27 mouse cellular contexts compared by ENCODE assay signal in genomic region chr9:72795243-72795642, GRCm38 (mm10). TPM values are rescaled to one million over a fixed set of nuclear protein-coding genes. Genes with fewer than 3 reads are reported as not detected.
"Had no signal": no experiment of that assay in that cellular context is flagged by ENCODE, and none has a peak within 500 bp of the region (broad histone marks: within the 10 kb centered on the region; RNA-seq: fewer than 3 reads in every experiment).

No protein-coding gene starts in this region.

- H3K4me3 ChIP-seq: gastrocnemius, adult 2 months; heart, adult 2 months; heart, embryonic 13.5 days; heart, embryonic 15.5 days; hindbrain, embryonic 13.5 days; hindbrain, embryonic 15.5 days; kidney, embryonic 15.5 days; limb, embryonic 13.5 days; limb, embryonic 15.5 days; liver, embryonic 13.5 days; liver, embryonic 15.5 days had no signal

- H3K27me3 ChIP-seq: heart, embryonic 13.5 days; heart, embryonic 15.5 days; hindbrain, embryonic 15.5 days; kidney, embryonic 15.5 days; limb, embryonic 15.5 days; liver, embryonic 13.5 days; liver, embryonic 15.5 days had no signal

- H3K9me3 ChIP-seq: heart, embryonic 15.5 days; hindbrain, embryonic 13.5 days; hindbrain, embryonic 15.5 days; kidney, embryonic 15.5 days; limb, embryonic 13.5 days; limb, embryonic 15.5 days; liver, embryonic 13.5 days; liver, embryonic 15.5 days had no signal

- H3K27ac ChIP-seq: gastrocnemius, adult 2 months; heart, adult 2 months; heart, embryonic 13.5 days; heart, embryonic 15.5 days; hindbrain, embryonic 13.5 days; hindbrain, embryonic 15.5 days; hindbrain, postnatal 0 days; kidney, embryonic 15.5 days; kidney, postnatal 0 days; limb, embryonic 13.5 days; limb, embryonic 15.5 days; liver, embryonic 13.5 days; liver, embryonic 15.5 days had no signal

- H3K9ac ChIP-seq: heart, embryonic 13.5 days; heart, embryonic 15.5 days; hindbrain, embryonic 13.5 days; hindbrain, embryonic 15.5 days; kidney, embryonic 15.5 days; limb, embryonic 13.5 days; limb, embryonic 15.5 days; liver, embryonic 13.5 days; liver, embryonic 15.5 days had no signal

- H3K36me3 ChIP-seq: heart, embryonic 13.5 days; heart, embryonic 15.5 days; hindbrain, embryonic 13.5 days; hindbrain, embryonic 15.5 days; kidney, embryonic 15.5 days; limb, embryonic 13.5 days; limb, embryonic 15.5 days; liver, embryonic 13.5 days; liver, embryonic 15.5 days had no signal

- ATAC-seq: forebrain, embryonic 16.5 days; hindbrain, postnatal 0 days; intestine, embryonic 16.5 days had no signal

- H3K4me2 ChIP-seq: heart, embryonic 11.5 days; heart, embryonic 13.5 days; heart, embryonic 15.5 days; hindbrain, embryonic 13.5 days; hindbrain, embryonic 15.5 days; kidney, embryonic 15.5 days; limb, embryonic 13.5 days; limb, embryonic 15.5 days; liver, embryonic 13.5 days; liver, embryonic 15.5 days had no signal

- DNase-seq: gastrocnemius, adult 2 months; gastrocnemius, postnatal 10 days; gastrocnemius, postnatal 25 days; heart, adult 2 months; heart, postnatal 14 days; heart, postnatal 36 days; kidney, adult 11 months; kidney, adult 2 months; kidney, adult 9 months; kidney, postnatal 14 days; kidney, postnatal 36 days; left cerebral cortex, postnatal 4 days; liver, embryonic 13.5 days had no signal

- H3K4me1 ChIP-seq: hindbrain, embryonic 13.5 days had no signal

RNA-seq across cellular contexts. Expression of gene Prtg, which starts 11.4 kb away (rescaled TPM):
- total RNA-seq: hematopoietic stem cell, adult 5-6 weeks had no signal
